Mouse (Mus musculus) thymus, postnatal 14 days (tissue): ENCODE results near the gene Trpm8.

Experiments used
- DNase-seq: peaks from one replicate; pipeline ENCODE4 v3.0.0; 2021

Trpm8 gene

DNA sequence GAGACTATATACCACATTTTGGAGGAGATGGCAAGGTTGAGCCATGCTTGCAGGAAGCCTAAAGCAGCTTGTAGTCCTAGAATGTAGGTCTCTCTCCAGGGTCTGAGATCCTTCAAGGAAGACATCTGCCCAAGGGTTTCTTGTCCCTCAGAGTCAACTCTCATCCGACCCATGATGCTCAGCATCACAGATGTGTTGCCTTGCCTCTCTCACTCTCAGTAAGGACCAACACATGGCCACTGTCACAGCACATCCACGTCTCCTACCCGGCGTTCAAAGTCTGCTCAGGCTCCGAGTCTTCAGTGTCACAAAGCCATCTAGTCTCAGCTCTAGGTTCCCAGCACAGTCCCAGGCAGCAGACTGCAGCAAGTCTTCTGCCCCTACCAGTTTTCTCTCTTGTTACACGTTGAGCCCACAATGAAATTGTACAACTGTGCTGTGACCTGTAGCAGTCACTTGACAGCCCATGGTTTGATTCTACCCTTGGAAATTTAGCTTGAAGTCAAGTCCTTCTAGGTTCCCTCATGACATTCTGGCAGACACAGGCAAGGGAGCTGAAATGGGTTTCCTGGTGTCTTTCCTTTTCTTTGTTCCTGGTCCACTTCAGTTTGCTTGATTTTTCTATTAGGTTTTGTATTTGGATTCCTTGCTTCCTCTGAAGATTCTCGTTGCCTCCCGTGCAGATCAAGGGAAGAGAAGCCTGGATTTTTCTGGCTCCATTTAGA lies 27.0 kb downstream of the Trpm8 start:
- DNase-seq, result no peak

DNA sequence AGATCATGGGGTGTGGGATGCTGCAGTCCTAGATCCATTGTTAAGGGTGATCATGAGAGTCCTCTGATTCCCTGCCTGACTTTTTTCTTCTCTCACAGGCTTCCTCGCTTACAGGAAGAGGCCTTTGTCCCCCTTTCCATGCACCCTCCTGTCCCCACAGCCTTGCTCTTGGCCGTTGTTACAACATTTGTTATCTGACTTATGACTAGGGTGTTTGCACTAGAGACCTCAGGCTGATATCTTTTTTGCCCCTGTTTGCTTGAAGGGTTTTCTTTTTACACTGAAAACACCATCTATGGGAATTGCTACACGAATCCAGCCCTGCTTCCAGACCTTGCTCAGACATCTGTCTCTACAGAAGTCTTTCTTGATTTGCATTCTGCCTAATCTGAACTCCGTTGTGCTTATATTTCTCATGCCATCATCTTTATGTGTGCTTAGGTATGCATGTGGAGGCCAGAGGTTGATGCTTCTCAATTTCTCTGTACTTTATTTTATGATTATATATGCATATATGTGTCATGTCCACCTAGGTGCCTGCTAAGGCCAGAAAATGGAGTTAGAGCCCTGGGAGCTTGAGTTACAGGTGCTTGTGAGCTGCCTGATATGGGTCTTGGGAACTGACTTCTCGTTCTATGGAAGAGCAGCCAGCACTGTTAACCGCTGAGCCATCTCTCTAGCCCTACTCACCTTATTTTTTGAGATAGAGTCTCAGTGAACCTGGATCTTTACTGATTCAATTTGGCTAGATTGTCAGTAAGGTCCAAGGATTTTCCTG lies 27.7 kb downstream of the Trpm8 start:
- no peak for DNase-seq

DNA sequence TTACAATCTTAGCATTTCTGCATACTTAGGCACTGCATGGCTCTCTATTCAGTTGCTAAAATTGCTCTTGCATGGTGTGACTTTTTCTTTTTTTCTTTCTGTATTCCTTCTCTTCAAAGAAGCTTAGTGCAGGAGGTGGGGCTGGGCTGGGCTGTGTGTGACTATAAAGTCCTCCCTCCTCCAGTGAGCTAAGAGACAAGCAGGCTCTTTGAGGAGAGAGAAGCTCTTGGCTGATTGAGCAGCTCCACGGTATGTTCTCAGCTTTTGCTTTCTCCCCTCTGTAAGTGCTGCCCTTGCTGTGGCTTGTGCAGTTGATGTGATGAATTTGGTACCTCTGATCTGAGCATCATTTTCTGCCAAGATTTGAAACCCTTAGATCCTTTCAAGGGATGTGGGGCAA lies 29.1 kb downstream of the Trpm8 start:
- DNase-seq, result no peak

DNA sequence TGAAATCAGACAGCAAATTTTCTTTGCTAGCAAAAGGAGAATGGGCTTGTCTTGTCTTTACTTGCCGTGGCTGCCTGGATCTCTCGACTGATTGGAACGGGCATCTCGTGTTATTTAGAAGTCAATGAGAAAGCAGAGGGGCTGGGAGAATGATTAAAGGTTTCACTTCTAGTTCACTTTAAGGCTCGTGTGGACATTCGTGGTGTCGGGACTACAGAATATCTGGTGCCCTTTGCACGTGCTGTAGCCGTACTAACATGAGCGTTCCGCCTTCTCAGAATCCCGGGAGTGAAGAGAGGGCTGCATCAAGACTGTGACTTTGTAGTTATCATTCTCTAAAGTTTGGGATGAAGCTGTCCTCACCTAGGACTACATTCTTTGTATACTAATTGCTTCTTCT lies 29.7 kb downstream of the Trpm8 start:
- no peak for DNase-seq

DNA sequence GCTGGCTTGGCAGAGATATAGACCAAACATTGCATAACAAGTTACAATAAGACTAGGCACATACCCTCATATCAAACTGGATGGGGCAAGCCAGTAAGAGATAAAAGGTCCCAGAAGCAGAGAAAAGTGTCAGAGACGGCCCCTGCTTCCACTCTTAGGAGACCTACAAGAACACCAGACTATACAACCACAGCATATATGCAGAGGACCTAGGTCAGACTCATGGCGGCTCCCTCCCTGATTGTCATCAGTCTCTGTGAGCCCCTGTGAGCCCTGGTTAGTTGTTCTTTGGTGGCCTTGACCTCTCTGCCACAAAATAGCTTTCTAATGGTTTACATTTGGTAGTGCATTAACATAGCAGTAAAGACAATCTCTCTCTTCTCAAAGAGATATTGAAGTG lies 31.6 kb downstream of the Trpm8 start:
- no peak for DNase-seq

DNA sequence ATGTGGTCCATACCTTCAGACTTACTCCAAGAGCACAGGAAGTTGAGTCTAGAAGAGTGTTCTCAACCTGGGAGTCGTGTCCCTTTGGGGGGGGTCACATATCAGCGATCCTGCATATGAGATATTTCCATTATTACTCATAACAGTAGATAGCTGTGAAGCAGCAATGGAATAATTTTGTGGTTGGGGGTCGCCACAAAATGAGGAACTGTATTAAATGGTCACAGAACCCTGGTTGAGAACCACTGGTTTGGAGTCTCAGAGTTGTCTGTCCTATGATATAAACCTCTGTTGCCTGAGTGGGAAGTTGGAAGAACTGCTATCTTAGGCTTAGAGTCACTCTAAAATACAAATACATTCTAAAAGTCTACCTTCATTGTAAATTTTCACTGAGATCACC lies 32.4 kb downstream of the Trpm8 start:
- no peak for DNase-seq

DNA sequence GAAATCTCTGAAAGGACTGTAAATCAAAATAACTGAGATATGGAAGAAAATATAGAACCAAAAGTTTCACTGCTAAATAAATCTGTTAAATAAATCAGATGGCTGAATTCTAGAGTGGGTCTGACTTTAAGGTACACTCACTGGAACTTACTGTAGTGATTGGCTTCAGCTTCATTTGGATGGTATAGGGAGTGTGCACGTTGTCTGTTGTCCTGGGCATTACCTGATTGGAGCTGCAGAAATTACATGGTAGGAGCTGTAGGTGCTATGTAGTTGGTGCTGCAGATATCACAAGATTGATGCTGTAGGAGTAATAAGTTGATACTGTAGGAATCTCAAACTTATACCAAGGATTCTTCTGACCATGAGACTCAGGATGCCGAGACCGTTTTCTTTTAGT lies 32.9 kb downstream of the Trpm8 start:
- no peak for DNase-seq

DNA sequence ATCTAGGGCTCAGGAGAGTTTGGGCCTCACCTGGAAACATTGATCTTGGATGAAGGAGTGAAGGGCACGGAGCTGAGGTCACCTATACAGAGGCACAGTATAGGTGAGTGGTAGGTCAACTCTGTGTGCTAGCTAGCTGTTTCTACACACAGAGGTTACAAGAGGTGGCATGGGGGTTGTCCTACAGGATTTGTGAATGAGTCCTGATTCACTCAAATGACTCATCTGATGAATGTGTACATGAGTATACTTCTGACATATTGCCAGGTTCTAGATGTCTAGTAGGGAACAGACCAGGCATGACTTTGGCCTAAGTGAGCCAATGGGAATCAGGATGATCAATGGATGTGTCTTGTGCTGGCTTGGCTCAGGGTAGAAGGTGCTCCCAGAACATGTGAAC lies 39.8 kb downstream of the Trpm8 start:
- no peak for DNase-seq

DNA sequence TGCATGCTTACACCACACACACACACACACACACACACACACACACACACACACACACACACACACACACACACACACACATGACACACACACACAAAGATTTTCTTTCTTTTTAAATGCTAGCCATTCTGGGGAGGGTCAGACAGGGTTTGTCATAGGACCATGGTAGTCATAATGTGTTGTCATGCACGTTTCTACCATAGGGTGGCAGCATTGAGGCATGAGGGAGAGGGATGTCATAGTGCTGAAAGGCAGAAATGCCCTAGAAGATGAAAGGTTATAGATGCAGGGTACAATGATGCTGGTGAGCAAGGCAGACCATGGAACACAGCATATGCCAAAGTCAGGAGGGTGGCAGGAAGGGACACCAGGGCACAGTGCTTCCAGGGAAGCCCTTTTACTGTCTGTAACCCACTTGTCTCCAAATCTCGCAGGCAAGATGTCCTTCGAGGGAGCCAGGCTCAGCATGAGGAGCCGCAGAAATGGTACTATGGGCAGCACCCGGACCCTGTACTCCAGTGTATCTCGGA lies 41.1 kb downstream of the Trpm8 start:
- peak; percentile 70 for DNase-seq

DNA sequence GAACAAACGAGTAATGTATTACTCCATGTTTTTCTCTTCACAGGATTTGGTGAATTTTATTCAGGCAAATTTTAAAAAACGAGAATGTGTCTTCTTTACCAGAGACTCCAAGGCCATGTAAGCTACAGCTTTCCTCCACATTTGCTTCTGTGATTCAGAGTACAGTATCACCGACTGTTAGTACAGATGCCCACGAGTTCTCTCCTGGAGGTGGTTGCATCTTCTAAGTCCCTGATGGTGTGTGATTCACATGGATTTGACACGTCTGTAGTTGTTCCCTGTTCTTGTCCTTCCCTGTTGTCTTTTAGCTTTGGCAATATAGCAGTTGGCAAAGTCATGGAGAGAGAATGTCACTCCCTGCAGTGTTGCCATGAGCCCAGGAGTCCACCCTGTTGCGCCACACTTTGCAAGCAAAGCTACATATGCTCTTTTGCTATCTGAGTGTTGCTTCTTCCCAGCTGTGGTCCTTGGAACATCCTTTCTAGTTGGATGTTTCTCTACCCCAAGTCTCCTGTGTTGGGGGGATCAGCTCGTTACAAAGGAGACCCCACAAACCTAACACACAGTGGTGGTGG lies 43.4 kb downstream of the Trpm8 start:
- no peak for DNase-seq

DNA sequence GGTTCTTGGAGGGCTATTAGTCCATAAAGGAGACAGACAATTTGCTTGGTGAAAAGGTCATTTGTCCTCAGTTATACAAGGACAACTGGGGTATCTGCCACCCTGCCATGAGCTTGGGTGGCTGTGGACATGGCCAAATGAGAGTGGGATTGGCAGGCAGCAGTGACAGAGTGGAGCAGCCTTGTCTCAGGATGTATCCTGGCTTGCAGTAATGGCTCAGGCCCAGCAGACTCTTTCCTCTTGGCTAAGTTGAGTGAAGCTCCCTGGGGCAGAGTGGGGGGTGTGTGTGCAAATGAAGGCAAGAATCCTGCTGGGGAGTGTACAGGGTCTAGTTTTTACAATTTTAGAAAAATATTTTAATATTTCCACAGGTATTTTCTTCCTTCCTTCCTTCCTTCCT lies 44.7 kb downstream of the Trpm8 start:
- no peak for DNase-seq

DNA sequence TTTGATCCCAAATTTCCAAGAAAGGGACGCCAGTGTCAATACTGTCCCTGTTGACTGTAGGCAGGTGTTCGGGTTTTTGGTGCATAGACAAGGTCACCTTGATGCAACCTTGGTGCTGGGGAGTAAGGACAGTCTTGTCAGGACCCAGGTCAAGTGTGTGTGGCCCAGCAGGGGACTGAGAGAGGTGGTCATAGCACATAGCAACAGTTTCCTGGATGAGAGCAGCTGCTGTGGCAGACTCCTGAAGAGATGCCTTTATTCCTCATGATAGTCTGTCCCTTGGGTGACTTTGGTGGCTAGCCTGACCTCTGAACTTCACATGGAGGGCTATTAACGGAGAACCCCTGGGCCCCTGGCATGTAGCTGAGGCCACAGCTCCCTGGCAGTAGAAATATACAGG lies 45.6 kb downstream of the Trpm8 start:
- DNase-seq, result no peak

DNA sequence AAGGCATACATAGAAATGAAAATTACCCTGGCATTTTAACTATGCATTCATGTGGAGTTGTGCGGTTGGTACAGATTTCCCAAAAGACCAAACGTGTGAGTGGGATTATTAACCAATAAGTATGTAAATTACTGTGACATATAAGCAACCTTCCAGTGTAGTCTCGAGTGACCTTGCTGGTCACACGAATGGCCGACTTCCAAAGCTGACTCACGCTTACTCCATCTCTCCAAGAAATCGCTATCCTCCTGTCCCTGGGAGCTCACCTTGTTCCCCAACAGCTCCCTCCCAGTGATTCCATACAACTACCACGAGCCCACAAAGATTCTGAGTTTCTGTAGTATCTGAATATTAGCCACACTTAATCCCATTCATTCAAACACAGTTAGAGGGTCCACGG lies 62.0 kb downstream of the Trpm8 start:
- DNase-seq, result no peak

DNA sequence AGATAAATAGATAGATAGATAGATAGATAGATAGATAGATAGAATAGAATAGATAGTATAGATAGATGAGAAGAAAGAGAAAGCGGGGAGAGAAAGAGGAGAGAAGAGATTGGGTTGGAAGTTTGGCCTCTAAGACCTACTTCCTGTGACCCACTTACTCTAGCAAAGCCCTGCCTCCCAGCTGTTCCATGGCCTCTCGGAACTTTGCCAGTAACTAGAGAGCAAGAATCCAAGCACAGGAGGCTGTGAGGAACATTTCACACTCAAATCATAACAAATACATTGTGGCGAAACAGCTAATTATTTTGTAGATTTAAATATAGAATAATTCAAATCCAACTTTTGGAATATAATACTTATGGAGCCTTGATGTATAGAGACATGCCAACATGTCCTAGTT lies 65.2 kb downstream of the Trpm8 start:
- no peak for DNase-seq

DNA sequence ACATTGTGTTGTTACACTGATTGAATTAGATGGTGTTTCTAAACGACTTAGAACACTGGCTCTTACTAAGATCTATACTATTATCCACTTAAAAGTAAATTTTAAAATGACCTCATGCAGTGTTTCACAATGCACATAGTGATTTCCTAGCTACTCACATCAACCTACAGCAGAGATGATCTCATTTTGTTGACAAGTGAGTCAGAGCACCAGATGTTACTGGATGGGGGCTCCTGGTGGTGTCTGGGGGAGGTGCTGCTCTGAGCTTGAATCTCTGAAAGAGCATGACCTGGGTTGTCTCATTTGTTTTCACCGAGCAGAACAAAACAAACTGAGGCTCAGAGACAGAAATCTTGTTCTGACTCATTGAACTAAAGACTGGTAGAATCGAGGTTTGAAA lies 68.1 kb downstream of the Trpm8 start:
- DNase-seq, result no peak

DNA sequence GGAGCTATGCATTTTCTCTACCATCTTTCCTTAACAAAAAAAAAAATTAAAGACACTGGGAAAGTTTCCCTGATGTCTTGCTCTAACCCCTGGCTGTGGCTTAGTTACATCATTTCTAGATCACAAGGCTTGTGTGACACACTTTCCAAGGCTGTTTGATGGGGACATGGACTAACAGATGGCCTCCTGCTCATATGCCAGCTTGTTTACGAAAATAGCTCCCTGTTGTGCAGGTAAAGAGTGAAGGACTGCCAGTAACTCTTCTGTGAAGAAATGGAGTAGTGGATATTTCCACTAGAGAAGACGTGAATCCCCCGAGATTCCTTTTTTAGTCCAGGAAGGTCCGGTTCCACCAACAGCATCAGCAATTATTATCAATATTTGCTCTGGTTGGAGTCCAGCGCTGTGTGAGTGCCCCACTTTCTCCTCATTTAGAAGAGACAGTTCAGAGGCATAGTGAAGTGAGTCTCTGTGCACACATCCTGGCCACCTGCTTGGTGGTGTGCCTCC lies 71.1 kb downstream of the Trpm8 start:
- no peak for DNase-seq

DNA sequence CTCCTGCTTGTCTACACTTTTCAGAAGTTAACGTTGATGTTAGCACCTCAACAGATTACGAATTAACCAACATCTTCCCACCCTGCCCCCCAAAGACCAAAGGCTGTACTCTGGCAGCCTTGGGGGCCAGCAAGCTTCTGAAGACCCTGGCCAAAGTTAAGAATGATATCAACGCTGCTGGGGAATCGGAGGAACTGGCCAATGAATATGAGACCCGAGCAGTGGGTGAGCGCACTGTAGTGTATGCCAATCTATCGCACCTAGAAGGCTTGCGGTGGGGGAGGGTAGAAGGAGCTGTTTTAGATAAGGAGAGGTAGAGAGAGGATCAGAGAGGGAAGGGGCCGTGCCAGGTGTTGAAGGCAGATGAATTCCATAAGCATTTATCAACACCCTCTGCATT lies 73.3 kb downstream of the Trpm8 start:
- DNase-seq, result no peak

DNA sequence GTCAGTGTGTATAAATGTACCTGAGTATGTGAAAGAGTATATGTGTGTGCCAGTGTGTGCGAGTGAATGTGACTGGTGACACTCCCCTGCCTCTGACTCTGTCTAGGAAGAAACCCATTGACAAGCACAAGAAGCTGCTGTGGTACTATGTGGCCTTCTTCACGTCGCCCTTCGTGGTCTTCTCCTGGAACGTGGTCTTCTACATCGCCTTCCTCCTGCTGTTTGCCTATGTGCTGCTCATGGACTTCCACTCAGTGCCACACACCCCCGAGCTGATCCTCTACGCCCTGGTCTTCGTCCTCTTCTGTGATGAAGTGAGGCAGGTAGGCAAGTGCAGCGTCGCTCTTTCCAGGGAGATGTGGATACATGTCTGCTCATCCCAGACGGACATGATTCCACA lies 77.6 kb downstream of the Trpm8 start:
- no peak for DNase-seq

DNA sequence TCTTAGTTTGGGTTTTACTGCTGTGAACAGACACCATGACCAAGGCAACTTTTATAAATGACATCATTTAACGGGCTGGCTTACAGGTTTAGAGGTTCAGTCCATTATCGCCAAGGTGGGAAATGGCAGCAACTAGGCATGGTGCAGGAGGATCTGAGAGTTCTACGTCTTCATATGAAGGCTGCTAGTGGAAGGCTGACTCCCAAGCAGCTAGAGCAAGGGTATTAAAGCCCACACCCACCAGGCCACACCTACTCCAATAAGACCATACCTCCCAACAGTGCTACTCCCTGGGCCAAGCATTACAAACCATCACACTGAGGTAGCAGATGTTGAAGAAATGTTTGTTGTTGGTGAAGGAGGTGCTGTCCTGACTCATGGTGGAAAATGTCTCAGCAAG lies 78.2 kb downstream of the Trpm8 start:
- no peak for DNase-seq

DNA sequence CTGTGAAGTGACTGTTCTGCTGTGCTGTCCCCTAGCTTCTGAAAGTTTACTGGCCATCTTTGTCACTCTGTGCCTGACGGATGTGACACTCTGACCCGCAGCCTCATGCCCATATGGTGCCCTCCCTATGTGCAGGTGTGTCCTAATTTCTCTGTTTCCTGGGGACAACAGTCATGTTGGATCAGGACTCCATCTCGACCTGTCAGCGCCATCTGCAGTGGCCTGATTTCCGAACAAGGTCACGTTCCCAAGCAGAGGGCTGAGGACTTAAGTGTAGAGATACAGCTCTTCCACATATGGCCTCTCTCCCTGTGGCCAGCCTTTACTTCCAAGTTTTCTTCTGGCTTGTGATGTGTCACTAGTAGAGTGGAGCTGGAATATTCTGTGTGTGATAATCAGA lies 79.2 kb downstream of the Trpm8 start:
- no peak for DNase-seq

DNA sequence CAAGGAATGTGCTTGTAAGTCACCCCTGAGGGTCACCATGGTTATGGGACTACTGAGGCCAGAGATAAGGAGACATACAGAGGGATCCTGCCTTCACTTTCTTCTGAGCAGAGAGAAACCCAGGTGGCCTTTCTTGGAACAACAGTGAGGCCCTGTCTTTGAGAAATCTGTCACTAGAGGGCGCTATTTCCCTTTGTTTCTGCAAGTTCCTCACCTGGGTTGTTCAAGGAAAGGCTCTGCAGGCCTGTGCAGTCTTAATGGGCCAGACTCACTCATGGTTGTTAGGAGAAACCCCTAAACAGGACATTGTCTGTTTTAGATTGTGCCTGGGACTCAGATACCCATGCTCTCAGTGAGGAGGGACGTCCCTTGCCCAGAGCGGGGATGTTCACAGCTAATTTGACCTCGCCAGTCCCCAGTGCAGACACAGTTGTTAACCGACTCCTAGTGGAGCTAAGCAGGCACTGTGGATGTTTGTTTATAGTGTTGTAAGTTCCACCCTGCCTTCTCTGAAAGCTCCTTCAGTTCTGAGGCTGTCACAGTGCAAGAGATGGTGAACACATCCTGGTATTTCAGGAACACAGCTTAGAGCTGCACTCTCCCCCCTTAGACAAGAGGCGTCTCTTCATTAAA lies 80.1 kb downstream of the Trpm8 start:
- peak; percentile 62 for DNase-seq

DNA sequence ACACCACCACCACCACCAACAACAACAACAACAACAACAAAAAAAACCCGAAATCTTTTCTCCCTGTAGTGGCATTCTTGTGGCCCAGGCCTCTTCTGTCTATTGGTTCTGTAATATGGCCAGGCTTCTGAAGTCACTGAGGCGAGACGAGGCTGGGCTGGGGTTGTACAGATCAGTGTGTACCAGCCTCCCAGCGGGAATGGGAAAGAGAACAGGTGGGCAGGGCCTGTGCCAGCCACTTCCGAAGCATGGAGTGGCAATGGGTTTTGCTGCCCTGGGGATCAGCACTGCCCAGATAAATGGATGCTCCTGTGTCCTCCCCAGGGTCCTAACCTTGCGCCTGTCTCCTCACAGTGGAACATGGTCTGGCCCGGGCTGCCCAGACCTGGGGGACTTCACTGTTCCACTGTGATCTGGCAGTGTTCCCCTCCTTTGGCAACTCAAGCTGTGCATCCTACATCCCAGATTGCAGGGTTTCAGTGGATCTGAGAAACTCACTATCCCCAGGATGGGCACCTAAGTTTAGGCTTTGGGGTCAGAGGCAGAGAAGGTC lies 80.7 kb downstream of the Trpm8 start:
- DNase-seq, result no peak

DNA sequence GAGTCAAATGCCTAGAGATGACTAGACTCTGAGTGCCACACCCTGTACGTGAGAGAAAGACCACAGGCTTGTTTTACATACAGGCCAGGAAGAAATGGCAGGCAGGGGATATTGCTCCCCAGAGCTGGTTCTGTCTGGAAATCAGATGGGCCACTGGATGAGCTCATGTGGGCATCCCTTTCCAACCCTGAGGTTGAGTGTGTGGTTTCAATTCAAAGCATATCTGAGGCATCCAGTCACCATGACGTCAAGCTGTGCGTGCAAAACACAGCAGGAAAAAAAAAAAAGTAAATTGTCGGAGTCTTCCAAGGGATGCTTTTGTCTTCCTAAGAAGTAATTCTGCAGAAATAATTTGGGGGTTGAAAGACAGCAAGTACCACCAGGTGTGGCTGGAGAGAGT lies 83.6 kb downstream of the Trpm8 start:
- no peak for DNase-seq
